Mouse (Mus musculus) activated CD4-positive, CD25-positive, alpha-beta regulatory T cell, adult 4 months (primary cell): ENCODE results near the gene Dhh. TPM values are rescaled to one million over a fixed set of nuclear protein-coding genes. Genes with fewer than 3 reads are reported as not detected.
"Not testable (repeated sequence)": the region's sequence is repeated elsewhere in the genome, so short reads cannot be mapped to it uniquely, and the experiment has no call there.

Source experiments
- ATAC-seq: one replicate; pipeline ENCODE4 v1.8.0; 2017
- polyA plus RNA-seq, 2 experiments: library from polyadenylated mRNA; unstranded; fragments of 100-300 nt; shearing (Covaris generic); gene quantifications; one replicate each; pipeline ENCODE4 v1.2.1; 2017

Gene Dhh
- polyA plus RNA-seq: under 1 TPM; 0.11 to 0.15 TPM

DNA sequence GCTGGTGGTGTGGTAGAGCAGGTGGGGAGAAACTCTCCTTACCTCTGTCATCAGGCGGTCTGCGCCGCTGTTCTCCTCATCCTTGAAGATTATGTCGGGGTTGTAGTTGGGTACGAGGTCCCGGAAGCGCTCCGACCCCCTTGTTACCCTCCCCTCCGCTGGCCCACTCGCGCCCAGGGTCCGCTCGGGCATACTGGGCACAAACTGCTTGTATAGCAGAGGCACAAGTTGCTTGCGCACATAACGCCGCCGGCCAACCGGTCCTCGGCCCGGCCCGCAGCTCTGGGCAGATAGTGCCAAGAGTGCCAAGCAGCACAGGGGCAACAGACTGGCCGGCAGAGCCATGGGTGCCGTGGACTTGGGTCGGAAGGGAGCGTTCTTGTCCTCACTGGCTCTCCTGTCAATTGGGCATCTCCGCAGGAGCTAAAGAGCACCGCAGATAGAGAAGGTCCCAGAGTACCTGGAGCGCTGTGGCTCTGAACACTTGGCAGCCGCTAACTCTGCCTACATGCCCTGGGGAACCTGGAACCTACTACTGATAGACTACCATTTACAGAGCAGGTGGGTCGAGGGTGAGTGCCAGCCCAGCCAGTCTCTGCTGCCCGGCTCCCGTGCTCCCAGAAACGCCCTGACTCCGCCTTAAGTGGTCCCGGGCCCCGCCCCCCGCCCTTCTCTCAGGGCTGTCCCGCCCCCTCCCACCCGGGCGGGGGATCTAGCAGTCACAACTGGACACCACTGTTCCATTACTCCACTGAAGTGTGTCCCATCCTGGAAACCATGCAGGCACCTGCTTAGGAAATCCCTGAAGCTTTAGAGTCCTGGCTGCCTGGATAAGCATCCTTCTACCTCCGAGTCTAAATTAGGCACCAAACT is at the start of gene Dhh:
Gene Dhh, minus strand, starts transcription at position 613 of the 873 bp plus-strand sequence.
- no peak for ATAC-seq

GRCm38 (mm10) chr15:98947884-98948283 is 49.5 kb upstream of the Dhh start:
- ATAC-seq: no peak

GRCm38 (mm10) chr15:98943133-98943532 is 44.8 kb upstream of the Dhh start:
- ATAC-seq: no peak

DNA sequence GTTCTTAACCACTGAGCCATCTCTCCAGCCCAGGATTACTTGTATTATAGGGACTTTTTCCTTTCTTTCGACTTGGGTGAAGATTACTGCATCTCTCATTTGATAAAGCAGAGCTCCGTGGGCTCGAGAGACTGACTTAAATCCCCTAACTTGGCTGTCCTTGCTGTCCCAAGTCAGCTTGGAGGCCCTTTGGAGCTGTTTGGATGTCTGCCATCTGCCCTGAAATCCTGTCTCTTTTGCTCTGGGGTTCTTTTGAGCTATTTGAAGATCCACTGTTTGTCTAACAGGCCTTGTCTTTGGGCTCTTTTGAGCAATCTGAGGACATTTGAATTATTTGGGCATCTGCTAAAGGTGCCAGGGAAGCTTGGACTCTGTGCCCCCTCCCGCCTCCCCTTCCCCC is 43.7 kb upstream of the Dhh start:
- no peak for ATAC-seq

DNA sequence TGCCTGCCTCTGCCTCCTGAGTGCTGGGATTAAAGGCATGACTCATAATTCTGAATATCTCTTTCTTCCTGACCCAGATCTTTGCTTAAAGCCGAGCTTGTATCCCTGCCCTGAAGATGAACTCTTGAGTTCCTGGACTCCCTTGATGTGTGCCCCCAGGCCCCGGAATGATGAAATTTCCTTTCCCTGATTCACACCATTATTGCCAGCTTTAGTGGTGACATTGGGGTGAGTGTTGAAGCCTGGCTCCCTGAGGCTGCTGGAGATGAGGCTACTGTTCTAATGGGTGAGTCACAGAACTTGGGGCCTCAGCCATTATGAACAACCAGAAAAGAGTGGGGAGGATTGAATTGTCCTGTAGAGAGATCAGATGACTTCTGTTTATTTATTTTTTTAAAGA is 43.2 kb upstream of the Dhh start:
- ATAC-seq: no peak

DNA sequence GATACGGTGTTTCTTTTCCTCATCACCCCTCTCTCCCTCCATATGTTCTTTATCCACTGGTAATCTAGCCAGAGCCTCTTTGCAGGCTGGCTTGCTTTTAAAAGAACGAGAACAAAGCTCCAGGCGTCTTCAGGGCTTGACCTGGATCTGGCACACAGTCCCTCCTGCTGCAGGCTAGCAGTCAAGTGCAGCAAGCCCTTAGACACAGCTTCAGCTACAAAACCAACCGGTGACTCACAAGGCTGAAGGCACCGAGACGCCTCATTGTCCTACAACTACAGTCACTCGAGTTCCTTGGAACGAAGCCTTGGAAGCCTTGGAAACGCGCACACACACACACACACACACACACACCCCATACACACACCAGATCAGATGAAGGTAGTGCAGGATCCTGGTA is 42.5 kb upstream of the Dhh start:
- ATAC-seq: no peak

DNA sequence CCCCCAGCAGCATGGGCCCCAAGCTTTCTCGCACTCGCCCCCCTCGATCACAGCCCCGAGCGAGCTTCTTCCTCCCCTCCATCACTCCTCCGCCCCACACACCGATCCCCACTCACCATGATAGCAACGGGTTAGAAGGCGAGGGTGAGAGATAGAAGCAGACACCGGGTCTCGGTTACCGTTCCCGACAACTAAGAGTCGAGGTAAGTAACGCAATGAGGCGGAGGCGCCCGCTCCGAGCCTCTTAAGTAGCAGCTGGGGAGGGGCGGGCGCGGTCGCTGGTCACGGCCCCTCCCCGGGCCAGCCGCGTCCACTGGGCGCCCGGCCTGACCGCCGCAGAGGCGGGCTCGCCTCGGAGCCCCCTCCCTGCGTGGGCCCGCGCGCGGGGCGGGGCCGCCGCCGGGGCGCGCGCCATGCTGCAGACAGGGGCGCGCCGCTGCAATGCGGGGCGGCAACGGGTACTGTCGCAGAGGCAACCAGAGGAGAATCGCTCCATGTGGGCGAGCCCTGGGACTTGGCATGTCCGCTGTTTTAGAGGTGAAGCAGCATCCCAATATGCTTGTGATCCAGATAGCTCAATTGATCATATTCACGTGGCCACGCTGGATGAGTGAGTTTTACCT is 36.0 kb upstream of the Dhh start, which contains the start of gene Tuba1b:
Gene Tuba1b, minus strand, starts transcription at position 349 of the 623 bp plus-strand sequence.
- peak; percentile 78 for ATAC-seq

DNA sequence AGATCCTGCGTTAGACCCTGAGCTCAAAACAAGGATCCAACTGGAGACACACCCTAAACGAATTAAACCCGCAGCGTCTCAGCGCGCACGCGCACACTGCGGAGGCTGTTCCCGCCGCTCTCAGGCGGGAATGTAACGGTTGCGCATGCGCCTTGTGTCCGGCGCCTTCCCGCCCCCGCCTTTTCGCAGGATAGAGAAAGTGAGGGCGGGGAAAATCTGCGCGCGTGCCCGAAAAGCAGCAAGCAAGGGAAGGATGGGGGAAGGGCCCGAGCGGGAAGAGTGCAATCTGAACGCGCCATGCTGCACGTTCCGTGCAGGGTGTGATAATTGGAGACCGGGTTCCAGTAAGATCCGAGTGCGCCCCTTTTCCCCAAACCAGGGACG is 35.5 kb upstream of the Dhh start:
- peak; percentile 58 for ATAC-seq

DNA sequence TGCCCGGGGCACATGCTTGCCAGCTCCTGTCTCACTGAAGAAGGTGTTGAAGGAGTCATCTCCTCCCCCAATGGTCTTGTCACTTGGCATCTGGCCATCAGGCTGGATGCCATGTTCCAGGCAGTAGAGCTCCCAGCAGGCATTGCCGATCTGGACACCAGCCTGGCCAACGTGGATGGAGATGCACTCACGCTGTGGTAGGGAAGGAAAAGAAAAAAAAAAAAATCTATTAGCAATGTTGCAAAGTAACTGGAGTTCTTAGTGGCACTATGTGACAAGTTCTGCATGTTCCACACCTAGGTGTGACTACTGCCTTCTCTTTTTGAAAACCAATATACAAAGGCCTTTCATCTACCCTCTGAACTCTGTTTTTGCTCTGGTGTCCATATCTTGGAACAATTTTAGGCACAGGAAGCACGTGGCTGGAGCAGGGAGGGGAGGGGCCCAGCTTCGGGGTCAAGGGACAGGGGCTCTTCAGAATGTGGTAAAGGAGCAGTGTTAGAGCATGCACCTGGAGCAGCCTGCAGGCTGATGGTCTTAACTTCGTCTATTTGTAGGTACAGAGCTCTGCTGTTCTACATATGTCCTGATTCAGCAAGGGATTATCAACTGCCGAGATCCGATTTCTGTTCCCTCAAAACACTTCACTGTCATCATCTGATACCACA is 34.8 kb upstream of the Dhh start:
- ATAC-seq: not testable (repeated sequence)

DNA sequence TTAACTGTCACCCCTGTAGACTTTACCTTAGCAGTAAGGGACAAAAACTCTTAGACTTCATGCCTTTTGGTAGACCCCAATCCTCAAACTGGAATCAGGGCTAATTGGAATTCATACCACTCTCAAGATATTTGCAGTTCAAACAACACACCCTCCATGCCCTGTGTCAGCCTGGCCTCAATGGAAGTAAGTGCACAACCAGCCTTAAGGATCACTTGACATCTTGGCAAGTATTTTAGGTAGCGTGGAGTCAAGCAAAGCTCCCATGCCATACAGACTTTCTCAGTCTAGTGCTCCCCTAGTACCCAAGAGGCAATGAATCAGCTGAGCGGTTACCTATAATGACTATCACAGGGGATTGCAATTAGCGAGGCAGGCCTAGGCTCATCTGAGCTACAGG is 32.7 kb upstream of the Dhh start:
- no peak for ATAC-seq

GRCm38 (mm10) chr15:98930017-98930734 is 31.8 kb upstream of the Dhh start:
- ATAC-seq: no peak

GRCm38 (mm10) chr15:98928598-98929240 is 30.4 kb upstream of the Dhh start:
- peak; percentile 31 for ATAC-seq

DNA sequence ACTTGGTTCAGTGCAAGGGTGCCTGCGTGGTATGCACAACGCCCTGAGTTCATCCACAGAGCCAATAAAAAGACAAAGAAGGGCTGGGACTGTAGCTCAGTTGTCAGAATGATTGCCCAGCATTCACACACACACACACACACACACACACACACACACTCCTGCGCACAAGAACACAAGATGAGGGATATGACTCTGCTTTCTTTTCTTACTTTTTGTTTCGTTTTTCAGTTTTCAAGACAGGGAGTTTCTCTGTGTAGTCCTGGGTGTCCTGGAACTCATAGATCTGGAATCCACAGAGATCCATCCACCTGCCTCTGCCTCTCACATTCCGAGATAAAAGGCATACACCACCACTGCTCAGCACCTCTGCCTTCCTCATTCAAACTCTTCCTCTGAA is 29.2 kb upstream of the Dhh start:
- ATAC-seq: peak; percentile 84

DNA sequence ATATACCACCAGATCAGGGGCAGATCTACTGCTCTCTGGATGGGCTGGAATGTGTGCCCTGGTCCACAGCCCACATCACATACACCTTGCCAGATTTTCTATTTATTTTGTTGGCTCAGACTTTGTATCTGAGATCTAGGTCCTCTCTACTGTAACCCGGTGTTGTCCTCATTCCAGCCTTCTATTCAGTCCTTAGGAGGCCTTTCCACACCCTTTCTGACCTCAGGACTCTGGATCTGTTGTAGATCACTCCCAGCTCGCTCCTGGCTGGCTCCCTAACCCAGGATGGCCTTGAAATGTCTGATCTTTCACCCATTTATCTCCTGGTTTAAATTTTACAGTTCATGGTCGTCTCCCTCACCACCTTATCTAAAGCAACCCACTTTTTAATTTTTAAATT is 26.3 kb upstream of the Dhh start:
- no peak for ATAC-seq

DNA sequence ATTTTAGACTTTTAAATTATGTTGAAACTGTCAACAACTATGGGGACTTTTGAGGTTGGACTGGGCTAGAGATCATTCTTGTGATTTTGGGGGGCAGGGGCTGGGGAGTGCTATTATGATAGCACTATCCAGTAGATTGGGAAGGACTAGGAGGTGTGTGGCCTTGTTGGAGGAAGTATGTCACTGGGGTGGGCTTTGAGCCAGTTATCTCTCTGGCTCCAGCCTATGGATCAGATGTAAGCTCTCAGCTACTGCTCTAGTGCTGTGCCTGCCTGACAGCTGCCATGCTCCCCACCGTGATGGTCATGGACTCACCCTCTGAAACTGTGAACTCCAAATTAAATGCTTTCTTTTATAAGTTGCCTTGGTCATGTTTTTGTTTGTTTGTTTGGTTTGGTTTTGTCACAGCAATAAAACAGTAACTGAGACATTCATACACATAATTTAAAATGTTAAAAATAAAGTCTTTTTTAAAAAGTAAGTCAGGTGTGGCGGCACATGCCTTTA is 24.7 kb upstream of the Dhh start:
- no peak for ATAC-seq

DNA sequence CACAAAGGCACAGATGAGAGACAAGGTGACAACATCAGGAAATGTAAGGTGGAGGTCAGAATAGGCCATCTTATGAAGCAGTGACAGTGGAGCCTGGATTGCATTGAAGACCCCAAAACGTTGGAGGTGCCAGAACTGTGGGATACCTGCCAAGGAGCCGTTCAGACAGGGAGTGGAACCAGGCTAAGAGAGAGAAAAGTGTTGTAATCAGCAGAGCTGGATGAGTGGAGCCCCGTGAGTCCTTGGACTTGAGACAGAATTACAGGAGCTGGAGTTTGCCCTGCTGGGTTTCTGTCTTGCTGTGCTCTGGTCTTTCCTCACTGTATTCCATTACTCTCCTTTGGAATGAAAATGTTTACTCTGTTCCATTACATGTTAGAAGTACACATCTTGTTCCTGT is 24.2 kb upstream of the Dhh start:
- ATAC-seq: no peak

- no peak for ATAC-seq
Observed at GRCm38 (mm10) chr15:98921510-98921909, 23.2 kb upstream of the Dhh start.

- not testable (repeated sequence) for ATAC-seq
Observed at GRCm38 (mm10) chr15:98918499-98918895, 20.2 kb upstream of the Dhh start.

DNA sequence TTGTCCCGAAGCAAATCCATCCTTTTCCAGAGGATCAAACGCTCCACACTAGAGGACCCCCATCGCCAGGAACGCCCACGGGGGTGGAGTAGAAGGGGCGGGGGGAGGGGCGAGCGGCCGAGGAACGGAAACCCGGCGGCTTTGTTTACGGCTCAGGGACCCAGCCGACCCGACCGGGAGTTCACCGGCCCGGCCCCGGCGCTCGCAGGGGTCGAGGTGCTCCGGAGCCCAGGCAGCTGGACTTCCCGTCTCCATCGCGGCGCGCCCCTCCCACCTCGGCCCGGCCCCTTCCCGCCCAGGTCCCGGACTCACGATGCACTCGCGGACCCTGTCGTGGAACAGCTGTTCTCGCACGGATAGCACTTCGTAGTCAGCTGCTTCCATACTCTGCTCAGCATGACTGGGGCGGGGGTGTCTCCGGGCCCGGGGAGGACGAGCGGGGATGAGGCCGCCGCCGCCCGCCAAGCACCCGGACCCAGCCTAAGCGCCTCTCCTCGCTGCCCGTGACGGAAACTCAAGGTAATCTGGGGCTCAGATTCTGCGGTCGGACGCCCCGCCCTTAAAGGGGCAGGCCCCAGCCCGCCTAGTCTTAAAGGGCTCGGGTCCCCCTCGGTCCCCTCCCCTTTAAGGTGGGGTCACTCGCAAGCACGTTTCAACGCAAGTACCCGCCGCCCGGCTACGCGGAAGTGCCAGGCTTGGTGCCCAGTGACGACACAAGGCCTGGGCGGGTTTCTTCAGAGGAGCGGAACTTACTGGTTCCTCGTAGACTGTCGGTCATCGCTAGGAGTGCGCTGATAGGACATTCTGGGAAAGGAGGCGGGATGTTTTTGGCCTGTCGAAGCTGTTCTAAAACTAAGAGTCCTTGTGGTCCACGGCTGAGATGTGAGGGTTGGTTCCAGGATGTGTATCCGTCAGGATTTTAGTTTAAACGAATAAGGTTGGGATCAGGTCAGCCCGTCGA is 19.5 kb upstream of the Dhh start, which contains the start of gene Lmbr1l:
Gene Lmbr1l, minus strand, starts transcription at position 694 of the 961 bp plus-strand sequence.
- peak; percentile 97 for ATAC-seq

DNA sequence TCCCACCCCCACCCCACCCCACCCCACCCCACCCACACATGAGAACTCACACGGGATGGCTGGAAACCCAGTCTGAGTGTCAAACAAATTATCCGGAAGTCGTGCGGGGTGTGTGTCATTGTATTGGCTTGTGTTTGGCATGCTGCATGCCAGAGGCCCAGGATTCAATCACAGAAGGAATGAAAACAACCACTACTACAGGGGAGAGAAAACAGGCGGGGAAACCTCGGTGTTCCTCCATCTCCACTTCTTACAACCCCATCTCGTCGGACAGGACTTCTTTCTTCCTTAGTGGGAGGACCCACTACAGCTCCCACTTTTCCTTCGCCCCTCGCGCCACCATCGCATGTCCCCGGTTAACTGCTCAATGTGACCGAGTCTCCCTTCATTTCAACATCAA is 18.8 kb upstream of the Dhh start:
- ATAC-seq: no peak

DNA sequence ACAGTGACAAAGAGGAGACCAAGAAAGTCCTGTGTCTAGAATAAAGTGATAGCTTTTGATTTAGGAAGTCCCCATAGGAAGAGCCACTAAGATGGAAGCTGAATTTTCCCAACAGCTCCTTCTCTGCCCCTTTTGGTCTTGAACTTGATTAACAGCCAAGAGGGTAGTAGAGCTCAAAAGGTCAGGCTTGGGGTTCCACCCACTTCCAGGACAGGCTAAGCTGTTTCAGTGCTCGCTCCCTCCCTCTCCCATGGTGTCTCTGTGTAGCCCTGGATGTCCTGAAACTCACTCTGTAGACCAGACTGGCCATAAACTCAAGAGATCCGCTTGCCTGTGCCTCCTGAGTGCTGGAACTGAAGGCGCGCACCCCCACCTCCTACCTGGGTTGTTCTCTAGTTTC is 17.7 kb upstream of the Dhh start:
- no peak for ATAC-seq
